Mouse (Mus musculus): ENCODE data around the gene Ero1lb.
"Not testable (repeated sequence)": the region's sequence is repeated elsewhere in the genome, so short reads cannot be mapped to it uniquely, and the experiment has no call there.

Ero1lb gene

DNA sequence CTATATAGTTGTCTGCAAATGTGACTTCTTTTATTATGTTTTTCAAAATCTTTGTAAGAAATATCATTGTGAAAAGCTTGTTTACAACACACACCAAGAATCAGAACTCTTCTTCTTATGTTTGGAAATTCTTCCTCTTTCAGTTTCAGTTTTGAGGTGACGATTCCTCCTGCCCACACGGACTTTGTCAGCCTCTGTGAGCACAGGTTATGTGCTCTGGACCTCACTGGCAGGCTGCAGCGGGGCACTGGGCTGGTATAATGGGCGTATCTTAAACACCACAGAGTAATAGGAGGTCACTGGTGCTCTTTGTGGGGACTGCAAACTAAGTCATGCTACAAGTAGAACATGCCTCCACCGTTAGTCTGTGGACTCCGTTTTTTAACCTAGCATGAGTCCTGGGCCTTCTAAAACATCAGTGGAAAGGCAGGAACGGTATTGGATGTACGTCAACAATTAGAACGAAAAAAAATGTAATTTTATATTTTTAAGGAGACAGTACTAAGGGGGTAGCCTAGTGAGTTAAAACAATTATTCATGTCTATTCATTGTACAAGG lies 9.4 kb downstream of the Ero1lb start:
- DNase-seq = no peak

DNA sequence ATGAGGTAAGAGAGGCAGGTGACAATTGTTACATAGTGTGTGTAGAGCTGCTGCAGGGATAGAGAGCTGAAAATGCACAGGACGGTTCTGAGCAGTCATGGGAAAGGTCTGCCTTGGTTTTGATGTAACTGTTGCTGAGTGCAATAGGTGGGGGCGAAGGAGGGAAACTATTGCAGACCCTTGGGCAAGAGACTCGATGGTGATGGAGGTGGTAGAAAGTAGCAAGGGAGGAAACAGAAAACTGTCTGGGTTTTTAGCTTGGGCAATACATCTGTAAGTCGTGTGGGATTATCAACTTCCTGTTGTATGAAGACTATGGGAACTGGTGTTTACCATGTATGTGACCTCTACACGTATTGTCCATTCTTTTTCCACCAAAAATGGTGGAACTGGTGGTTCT lies 12.5 kb downstream of the Ero1lb start:
- no peak for DNase-seq

DNA sequence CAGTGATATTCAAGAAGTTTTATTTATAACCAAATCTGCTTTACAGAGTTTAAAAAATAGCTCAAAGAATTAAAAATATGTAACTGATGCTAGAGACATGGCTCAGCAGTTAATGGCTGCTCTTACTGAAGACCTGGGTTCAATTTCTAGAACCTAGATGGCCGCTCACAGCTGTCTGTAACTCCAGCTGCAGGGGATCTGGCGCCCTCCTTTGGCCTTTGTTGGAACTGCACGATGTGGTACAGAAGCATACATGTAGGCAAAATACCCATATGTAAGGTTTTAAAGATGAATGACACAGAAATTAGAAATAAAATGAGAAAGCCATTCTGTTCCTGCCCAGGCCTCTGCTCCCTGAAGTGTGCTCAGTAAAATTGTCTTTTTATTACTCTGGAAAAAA lies 23.3 kb downstream of the Ero1lb start:
- DNase-seq = peak; percentile 59 to 78

DNA sequence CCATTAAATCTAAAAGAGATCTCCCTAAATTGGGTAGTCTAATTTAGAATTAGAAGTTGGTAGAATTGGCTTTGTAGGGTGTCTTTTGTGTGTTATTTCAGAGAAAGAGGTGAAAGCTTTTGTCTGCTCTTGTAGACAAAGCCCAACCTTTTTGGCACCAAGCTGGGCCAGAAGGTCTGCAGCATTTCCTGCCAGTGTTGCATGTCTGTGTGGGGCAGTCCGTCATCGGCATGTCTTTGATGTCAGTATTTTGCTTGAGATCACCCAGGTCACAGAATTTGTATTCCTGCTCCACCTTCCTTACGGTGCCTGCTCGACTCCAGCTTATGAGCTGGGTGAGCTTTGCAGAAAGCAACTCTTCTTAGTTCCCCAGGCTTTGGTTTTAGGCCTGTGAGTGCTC lies 31.4 kb downstream of the Ero1lb start:
- DNase-seq = not testable (repeated sequence)

DNA sequence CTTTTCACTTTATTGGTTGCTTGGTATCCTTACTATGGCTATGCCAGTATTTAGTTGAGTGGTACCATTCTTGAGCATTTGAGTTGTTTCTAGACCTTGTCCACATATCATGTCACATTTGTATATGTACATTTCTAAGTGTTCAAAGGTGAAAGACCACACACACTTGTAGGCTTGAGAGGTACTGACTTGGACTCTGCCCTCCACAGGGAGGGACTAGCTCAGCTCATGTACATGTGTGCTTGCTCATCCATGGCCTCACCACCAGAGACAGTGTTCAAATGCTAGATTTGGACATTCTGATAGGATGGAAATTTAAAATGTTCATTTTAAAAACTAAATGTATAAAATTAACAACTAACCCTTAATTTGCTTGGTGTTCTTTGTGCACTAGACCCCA lies 44.5 kb downstream of the Ero1lb start:
- not testable (repeated sequence) for DNase-seq

DNA sequence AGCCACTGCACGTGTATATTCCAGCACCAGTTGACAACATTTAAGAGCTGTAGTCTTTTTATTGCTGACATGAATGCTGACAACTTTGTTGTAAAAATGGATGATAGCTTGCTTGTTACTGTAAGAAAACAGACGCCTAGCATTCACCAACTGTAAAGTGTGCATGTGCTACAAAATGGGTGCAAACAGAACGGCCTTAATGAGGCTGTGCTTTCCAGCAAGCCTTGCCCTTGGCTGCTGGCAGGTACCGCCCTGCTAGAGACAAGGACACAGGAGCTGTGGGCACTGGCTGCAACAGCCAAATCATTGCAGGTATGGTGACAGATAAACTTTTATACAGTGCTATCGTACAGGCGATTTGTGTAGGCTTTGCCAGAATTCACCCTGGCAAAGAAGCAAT lies 48.4 kb downstream of the Ero1lb start:
- DNase-seq = not testable (repeated sequence)

DNA sequence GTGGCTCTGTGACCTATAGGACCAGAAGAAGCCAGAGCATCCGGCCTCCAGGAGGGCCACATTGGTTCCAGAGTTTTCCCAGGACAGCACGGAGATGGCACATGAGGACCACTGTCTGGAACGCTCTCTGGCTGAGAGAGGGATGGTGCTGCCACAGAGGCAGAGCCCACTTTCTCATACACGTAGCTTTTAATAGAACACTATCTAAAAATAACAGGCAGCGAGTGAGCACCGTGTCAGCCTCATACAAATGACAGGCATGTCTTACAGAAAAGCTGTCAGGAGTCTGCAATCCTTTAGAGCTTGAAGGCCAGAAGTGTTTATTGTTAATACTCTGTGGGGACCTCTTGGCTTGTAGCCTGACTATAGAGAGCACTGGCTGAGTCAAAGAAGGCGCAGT lies 48.9 kb downstream of the Ero1lb start:
- not testable (repeated sequence) for DNase-seq

DNA sequence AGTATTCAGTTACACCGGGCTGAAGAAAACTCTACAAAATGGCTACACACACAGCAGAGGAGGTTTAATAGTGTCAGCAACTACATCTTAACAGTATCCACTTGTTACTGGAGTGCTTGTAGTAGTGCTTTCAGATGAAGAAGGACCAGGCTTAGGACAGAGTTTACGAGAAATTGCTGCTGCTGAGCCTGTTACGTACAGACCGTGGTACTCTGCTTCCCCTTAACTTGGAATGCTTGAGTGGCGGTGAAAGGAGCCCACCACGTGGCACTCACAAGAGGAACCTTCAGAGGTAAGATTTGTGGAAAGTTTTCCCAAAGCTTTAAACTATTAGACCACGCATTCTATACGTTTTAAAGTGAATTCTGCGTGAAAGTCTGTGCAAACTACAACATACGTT lies 49.3 kb downstream of the Ero1lb start:
- not testable (repeated sequence) for DNase-seq

DNA sequence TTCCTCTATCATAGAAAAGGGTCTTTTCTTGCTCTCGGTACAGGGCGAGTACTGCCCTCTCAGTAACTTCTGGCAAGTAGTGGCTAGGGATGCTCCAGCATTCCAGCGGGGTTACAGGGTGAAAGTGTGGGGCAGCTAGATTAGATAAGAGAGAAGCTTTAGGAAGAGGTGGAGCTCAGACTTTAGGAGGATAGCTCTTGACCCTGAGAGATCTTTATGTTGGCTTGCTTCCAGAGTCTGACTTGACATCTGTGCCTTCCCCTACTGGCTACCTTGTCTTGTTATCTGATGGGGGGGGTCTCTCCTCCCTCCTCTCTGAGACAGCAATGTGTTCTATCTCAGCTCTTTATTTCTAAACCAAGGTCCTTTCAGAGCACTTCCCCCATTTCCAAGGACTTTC lies 50.8 kb downstream of the Ero1lb start:
- not testable (repeated sequence) for DNase-seq

DNA sequence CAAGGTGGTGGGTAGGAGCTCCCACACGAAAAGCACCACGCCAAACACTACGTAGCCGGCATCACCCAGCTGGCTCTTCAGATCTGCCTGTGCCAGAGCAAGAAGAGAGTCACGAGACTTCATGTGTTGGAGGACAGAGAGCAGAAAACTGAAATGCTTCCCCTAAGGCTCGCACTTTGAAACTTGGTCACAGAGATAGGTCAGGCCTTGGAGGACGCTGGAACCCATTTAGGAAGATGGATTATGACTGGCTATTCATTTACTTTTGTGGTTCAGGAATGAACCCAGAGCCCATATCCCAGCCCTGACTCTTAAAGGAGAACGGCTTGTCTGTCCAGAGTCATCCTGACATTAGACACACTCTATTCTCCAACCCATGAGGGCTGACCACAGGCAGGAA lies 54.1 kb downstream of the Ero1lb start:
- peak; percentile 29 to 58 for DNase-seq

DNA sequence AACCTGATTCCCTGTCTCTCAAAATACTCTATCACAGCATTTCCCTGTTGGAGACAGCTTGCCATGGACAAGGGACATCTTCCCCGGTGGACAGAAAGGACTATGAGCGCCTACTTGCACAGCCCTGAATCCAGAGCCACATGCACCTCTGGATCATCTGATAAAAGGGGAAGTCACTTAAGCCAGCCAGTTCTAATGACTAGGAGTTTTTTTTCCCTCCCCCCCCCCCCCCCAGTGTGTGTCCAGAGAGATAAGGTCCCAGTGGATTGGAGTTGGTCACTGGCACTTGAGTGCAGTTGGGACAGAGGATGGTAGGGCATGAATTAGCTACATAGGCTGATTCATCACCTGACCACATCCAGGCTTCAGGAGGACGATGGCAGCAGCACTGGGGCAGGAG lies 60.4 kb downstream of the Ero1lb start:
- DNase-seq = not testable (repeated sequence)

DNA sequence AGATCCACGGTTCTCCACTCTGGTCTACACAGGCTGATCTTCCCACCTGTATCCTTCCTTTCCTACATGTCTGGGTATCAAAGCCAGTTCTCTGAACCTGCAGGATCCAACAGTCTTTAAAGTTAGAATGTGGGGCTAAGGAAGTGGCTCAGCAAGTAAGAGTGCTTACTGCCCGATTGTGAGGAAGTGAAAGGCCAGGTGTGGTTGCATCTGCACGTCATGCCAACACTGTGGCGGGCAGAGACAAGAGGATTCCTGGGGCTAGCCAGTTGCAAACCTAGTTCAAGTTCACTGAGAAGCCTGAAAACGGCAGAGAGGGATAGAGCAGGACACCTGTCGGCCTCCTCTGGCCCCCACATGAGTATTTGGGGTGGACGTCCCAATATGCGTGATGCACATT lies 62.1 kb downstream of the Ero1lb start:
- DNase-seq = not testable (repeated sequence)

DNA sequence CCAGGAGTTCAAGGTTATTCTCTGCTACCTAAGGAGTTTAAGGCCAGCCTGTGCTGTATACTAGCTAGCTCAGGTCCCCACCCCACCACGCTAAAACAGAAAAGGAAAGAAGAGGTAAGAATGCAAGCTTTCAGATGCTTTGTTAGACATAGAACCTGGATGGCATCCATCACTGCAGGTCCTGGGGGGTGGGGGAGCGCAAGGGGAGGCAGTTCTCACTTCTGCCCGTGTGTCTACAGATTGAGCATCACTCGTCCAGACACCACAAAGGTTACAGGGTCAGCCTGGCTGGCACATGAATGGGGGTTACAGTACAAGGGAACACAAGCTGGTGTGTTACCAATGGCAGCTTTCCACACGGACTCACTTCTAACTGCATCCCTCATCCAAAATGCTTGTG lies 62.5 kb downstream of the Ero1lb start:
- DNase-seq = not testable (repeated sequence)

DNA sequence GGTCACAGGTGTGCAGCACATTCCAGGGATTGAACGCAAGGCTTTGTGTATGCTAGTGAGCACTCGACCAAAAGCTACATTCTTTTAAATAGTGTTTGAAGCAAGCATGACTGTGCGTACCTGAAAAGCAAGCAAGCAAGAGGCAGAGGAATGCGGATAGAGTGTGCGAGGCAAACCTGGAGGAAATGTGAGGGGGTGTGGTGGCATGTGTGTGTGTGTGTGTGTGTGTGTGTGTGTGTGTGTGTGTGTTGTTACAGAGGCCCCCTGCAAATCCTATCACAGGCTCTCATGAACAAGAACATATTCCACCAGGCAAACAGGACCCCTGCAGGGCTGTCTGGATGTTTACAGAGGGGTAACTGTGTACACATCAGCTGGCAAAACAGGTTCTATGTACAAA lies 64.6 kb downstream of the Ero1lb start:
- not testable (repeated sequence) for DNase-seq

DNA sequence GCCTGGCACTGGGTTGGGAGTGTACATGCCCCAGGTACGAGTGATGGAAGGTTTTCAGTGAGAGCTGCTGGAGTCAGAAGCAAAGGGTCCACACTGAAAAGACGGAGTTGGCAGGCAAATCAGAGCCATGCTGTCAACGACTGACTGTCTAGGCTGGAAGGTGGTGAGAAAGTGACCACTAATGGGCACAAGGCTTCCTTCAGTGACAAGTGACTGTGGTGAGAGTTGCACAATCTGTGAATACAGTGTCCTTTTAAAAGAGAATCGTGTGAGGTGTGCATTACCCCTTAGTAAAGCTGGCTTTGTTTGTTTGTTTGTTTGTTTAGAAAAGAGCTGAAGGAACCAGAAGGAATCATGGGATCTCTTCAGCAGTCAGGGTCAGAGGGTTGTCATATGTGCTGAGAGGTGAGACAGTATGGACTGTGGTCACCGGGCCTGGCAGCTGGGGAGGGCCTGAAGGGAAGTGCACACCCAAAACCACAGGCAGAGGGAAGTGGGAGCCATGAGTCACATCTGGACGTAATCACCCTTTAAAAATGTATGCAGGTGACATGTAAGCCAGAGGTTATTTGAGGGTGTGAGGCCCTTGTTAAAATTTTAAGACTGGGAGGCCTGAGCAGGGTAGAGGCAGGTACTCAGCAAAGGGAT lies 69.4 kb downstream of the Ero1lb start:
- DNase-seq = not testable (repeated sequence)

DNA sequence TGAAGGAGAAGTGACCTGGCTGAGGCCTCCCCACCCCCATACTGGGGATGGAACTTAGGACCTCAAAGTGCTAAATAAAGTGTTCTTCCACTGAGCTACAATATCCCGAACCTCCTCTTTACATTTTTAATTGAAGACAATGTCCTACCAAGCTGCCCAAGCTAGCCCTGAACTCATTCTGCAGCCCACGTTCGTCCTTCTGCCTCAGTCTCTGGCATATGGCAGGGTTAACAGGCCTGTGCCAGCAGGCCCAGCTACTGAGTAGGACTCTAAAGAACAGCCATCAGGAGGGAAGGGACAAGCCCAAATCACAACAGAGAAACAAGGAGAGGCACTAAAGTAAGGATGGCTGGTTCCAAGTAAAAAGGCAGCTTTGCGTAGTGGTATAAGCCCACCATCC lies 77.1 kb downstream of the Ero1lb start:
- not testable (repeated sequence) for DNase-seq

DNA sequence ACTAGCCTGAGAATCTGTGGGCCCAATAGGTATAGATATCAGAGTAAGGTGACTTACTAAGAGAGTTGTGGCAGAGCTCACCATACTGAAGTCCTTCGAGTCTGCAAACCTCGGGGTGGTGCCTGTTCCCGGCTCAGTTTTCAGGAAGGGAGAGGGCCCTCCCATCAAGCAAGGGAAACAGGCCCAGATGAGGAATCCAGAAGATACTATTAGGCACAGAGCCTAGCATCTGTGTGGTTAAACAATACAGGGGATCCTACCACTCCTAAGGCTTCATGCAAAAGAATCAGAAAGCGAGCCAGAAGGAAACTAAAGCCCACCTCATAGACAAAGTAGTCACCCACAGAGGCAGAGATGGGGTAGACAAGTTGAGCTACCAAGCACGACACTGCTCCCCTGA lies 81.0 kb downstream of the Ero1lb start:
- not testable (repeated sequence) for DNase-seq

DNA sequence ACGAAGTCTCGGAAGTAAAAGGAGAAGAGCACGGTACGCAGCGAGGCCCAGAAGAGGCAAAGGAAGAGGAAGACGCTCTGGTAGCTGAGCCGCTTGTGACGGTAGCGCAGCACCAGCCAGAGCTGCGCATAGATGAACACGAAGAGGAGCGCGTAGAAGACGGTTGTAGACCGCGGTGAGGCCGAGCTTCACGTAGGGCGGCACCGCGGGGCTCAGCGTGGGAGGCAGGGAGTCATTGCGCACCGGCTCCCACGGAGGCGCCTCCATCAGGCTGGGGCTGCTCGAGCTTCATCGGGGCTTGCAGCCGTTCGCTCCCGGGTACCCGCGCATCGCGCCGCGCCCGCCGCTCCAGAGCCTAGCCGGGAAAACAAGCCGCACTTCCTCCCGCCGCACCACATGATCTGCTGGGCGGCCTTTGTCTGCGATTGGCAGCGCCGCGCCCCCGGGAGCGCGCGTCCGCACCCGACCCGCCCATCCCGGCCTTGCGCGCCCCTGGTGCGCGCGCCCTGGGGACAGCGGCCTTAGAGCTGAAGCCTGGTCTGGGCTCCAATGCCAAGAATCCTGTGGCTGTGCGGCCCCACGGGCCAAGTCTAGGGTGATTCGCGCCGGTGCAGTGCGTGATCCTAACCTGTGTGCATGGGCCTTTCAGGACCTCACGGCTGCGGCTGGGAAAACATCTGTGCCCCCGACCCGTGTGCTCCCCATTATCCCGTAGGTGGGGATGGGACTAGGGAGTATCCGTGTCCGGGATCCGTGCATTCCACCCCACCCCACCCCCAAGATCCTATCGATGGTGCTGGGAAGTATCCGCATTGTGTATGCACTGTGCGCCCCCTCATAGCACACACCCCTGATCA lies 84.6 kb downstream of the Ero1lb start:
- DNase-seq = peak; percentile 74 to 92

DNA sequence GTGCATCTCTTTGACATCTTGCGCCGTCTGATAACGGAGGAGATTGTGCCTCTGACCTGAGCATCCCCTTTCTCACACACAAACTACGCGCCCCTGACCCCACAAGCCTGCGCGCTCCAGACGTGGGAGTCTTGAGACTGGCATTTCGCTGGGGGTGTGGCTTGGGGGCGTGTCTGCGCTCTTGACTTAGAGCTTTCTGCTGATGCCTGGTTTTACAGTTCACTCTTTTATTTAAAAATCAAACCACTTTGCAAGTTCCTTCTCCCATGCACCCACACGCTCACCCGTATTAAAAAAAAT lies 85.2 kb downstream of the Ero1lb start:
- peak; percentile 83 to 90 for DNase-seq
